Mouse (Mus musculus) thymus, postnatal 0 days (tissue): ENCODE data around the gene Trpm3. TPM values are rescaled to one million over a fixed set of nuclear protein-coding genes. Genes with fewer than 3 reads are reported as not detected.

Experiments
- DNase-seq: peaks from one replicate; pipeline ENCODE4 v3.0.0-alpha.2; 2015; ENCODE audit warnings: low spot score
- polyA plus RNA-seq: library from polyadenylated mRNA; unstranded; fragments of >200 nt; fragmentation: Nextera tagmentation; extraction: Ambion mirVana; gene quantifications from 2 replicates; pipeline ENCODE4 v1.2.1, GENCODE M21; 2015

Trpm3 gene
- 0.13 and 0.48 TPM in 2 replicates for polyA plus RNA-seq

- peak; percentile 7 for DNase-seq
Measured at GRCm38 (mm10) chr19:22138590-22139421, at the start of gene Trpm3. Gene Trpm3, plus strand, starts transcription at chr19:22139046.

- DNase-seq = no peak
Measured at GRCm38 (mm10) chr19:22100582-22100981, 38.3 kb upstream of the Trpm3 start.

DNA sequence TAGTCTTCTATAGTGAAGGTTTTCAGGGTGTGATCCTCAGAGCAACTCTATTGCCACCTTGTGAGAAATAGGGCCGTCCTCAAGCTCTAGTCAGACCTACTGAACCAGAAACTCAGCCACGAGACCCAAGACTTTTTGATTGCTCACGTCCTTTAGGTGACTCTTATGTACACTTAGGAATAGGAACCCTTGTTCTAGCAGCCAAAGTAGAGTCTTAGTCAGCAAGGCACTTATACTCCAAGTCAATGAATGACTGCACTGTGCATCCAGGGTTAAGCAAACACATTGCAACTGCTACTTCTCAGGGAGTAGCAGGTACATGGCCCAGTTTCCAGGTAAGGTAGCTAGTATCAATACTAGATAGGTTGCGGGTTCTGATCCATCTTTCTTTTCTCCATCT lies 35.0 kb upstream of the Trpm3 start:
- DNase-seq = no peak

DNA sequence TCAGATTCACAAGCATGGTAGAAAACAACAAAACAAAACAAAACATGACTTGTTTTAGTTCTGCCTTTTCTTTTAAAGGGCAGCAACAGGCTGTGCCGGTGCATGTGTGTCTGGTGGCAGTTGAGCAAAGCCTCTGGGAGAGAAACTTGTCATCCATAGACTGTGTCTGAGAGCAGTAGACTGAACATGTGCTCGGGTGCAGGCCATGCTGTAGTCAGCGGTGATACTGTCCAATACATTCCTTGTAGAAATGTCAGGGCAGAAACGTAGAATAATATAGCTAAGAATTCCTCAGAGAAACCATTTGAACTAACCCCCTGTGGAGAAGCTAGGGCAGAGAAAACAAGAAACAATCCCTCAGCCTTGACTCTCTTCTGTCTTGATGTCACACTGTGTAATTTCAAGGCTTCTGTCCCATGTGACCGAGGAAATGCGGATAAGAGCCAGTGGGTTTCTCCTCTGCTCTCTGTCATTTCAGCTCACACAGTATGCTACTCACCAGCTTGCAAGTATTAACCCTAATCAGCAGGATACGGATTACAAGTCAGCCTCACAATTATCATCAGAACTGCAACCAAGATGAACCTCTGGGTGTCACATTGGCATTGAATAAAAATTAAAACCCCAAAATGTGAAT lies 33.9 kb upstream of the Trpm3 start:
- no peak for DNase-seq

DNA sequence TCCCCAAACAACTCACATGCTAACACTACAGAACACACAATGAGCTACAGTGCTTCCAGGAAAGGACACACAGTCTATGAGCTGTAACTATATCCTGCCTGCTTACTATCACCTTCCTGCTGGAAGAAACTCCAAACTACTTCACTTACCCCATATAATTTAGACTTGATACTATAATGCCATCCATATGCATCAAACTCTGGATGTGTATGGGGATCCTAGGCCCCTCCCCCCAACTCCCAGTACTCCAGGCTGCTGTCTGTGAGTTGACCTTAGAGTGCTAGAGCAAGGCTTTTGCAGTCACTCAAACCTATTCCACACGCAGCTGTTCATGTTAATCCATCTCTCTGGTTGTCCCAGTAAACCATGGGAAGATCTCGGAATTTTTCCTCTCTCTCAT lies 33.2 kb upstream of the Trpm3 start:
- DNase-seq = no peak

DNA sequence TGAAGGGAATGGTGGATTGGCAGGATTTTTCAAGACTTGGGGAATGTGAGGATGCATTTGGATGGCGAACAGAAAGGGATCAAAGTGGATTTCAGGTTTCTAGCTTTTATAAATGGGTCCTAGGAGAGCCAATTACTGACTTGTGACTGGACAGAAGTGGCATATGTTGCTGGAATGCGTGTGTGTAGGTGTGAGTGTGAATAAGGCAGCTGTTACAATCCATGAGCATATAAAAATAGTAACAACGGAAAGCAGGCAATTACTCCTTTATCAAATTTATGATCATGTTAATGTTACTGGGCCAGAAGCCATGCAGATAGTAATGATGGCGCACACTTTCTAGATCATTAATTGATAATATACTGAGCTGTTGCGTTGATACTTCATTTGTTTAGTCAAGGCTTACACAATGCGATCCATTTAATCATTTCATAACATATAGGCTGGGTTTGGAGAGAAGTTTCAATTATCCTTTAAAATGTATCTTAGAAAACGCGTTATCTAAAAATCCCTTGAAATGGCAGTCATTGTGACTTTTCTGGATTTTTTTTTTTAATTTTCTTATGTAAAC lies 29.9 kb upstream of the Trpm3 start:
- no peak for DNase-seq

DNA sequence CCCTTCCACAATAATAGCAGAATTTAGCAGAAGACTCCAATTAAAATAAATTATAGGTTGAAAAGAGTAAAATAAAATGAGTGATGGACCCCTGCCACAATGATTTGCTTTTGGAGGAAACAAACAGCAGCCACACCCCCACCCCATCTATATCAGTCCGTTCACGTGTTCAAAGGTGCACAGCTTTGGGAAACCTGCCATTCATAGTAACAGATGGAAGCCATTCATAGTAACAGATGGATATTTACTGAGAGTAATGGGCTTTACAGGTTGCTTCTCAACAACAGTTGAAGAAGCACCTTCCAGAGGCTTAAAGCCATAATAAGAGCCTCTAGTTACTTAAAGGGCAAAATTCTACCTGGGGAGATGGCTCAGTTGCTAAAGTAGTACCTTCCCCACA lies 17.9 kb upstream of the Trpm3 start:
- DNase-seq = no peak

DNA sequence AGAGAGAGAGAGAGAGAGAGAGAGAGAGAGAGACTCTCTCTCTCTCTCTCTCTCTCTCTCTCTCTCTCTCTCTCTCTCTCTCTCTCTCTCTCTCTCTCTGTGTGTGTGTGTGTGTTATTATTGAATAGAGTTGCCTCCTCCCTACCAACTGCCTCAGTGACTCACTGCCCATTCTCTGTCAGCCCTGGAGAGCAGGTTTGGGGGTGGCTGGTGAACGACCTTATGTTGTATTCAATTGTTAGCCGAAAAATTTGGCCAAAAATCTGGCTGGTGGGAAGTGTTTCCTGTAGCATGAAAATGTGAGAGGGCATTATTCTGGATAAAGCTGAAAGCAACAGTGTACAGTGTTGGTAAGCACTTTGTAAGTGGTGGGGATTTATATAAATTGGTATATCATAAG lies 17.2 kb upstream of the Trpm3 start:
- DNase-seq = no peak

DNA sequence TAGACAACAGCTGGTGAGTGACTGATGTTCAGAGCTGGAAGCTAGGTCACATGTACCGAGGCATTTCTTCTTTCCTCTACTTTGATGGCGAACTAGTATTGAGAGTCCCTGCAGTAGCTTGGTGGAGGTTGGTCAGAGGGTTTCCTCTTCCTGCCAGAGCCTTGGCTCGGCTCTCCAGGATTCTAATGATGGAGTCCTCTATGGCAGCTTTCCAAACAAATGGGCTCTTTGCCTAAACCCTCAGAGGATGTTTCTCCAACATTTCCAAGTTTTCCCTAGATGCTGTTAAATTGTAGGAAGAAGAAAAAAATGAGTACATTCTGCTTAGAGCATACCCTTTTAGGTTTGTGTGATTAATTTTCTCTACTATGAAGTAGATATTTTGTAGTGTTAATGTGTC lies 6.2 kb upstream of the Trpm3 start:
- no peak for DNase-seq

- no peak for DNase-seq
Measured at GRCm38 (mm10) chr19:22178549-22178948, 39.7 kb downstream of the Trpm3 start.

DNA sequence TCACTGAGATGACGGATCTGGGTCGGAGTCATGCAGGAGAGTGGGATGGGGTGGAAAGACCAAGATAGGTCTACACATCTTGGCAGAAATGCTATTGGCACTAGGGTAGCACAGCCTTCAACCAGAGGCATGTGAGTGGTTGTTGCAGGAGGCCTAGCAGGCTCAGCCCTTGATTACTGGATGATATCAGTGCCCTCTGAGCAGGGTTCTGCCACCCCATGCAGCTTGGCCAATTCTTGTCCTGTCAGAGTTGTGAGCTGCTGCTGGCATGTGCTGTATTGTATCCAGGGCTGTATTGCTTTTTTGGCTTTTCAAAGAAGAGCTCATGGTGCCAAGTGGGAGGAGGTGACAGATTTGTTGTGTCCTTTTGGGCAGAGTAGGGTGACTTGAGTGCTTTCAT lies 40.2 kb downstream of the Trpm3 start:
- DNase-seq = no peak

DNA sequence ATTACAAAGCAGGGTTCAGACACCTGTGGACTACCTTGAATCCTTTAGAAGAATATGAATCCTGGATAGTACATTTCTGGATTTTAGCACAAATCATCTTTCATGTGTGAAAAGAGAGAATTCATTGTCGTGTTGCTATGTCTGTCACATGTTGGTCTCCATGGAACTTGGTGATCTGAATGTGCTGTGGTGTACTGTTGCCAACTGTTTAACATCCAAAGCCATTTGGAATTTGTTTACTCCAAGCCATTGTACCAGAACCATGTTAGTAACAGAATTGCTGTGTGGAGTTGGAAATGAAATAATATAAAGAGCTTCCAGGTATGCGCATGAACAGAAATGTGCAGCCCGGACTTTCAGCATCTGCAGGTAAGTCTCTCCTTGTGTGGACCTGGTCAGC lies 41.3 kb downstream of the Trpm3 start:
- DNase-seq = no peak

- DNase-seq = no peak
Measured at GRCm38 (mm10) chr19:22189716-22190115, 50.9 kb downstream of the Trpm3 start.

GRCm38 (mm10) chr19:22222520-22222919 lies 83.7 kb downstream of the Trpm3 start:
- DNase-seq = no peak

GRCm38 (mm10) chr19:22234187-22234586 lies 95.3 kb downstream of the Trpm3 start:
- DNase-seq = no peak

DNA sequence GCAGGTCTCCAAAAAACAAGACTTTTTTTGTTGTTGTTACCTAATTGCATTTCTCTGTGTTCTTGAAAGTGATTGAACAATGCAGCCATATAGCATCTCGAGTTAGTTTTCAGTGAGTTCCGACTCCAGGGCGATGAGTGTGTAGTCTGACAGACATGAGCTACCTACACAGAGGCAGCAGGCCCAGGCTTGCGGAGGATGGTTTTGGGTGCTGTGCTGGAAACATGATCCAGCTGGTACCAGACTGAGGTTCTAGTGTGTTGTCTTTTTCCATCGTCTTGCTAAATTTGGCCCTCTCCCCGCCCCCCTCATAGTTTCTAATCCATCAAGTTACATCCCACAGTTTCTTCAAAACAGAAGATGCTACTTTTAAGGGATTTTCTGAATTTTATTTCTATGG lies 110.2 kb downstream of the Trpm3 start:
- no peak for DNase-seq

DNA sequence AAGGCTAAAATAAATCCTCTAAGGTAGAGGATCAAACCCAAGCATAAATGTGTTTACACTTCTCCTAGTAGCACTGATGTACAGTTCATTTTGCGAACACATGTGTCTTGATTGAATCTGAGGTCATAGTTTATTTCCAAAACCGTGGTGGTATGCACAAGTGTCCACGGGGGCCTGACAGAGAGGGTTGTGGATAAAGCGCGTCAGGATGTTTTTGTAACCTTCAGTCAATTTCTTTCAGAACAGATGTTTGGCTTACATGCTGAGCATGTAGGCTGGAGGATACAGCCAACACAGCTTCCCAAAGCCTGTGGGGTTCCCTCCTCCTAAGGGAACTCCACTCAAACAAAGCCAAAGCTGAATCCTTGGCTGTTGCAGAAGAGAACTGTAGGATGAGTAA lies 134.1 kb downstream of the Trpm3 start:
- no peak for DNase-seq

DNA sequence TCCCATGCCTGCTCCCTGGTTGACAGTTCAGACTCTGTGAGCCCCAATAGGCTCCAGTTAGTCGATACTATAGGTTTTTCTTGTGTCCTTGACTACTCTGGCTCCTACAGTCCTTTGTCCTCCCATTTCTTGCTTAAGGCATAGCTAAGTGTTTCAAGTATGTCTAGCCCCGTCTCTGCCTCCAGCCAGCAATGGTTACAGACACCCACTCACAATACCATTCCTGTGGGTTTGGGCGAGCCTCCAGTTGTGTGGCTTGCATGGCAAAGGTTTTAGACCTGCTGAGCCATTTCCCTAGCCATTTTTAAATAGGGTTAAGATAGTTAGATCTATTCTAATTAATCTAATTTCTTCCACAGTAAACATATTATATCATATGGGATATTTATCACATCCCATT lies 145.8 kb downstream of the Trpm3 start:
- no peak for DNase-seq

- no peak for DNase-seq
Measured at GRCm38 (mm10) chr19:22292671-22293070, 153.8 kb downstream of the Trpm3 start.

DNA sequence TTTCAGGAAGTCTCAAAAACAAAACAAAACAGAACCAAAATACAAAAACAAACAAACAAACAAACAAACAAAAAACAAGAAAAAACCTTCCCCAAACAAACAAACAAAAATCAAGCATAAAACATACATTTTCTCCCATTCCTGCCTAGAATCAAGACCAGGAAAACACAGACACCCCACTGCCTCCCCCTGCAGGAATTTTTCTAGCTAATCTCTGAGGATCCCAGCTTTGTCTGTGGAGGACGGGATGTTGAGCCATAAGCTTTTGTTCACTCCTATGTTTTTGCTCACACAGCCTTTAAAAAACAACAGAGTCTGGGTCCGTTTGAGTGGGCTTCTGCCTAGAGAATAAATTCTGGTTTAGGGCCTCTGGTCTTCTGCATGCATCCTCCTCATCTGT lies 162.1 kb downstream of the Trpm3 start:
- DNase-seq = no peak

DNA sequence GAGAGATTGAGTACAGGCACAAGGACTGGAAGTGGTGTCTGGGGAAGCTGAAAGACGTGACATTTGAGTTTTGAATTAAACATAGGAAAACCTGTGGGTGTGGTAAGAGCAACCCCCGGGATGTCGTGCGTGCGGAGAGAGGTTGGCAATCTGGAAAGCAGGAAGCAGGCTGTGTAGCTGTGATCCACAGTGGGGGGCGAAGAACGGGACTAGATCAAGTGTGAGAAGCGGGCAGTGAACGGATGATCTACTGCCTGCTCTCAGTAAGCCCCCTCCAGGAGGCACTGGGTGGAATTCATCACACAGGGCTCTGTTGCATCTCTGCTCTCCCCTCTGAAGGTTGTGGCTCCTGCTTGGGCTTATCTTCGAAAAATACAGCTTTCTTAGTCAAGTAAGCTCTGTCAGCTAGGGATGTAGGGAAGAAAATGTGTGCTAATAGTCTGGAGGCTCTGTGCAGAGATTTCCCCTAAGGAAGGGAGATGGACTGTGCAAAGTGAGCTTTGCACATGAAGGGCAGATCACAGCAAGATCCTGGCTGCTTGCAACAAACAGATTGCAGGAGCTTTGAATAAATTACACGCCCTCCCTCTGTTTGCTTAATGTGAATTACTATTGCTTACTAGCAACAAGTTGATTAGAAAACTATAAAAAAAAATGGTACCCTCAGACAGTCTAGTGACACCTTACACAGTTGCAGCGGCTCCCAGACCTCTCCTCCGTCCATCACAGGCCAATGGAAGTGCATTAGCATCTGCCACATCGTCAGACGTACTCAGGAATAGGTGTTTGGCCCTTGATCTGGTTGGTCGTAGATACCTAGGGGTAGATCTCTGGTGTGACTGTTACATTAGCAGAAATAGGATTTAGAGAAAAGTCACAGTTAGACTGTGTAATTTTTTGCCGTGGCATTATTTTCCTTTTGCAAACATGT lies 164.4 kb downstream of the Trpm3 start:
- DNase-seq = no peak
